Mouse (Mus musculus) T-helper 1 cell (primary cell): ENCODE data around the gene Hoxa4.

ENCODE experiments used
- in situ Hi-C: fragments of 300-600 bp; cut with MboI, MseI; formaldehyde crosslinking; loops from one replicate; pipeline ENCODE4 v1.15.1; 2025; ENCODE audit warnings: high pct_unique_total_duplicates

The Hoxa4 gene

GRCm38 (mm10) chr6:52156551-52157200, 34.9 kb downstream of the Hoxa4 start:
- in situ Hi-C loops: no loop called here

- in situ Hi-C loops: no loop called here
These were observed 36.1 kb downstream of the Hoxa4 start for GRCm38 (mm10) chr6:52155471-52155870.

GRCm38 (mm10) chr6:52154044-52154443, 37.5 kb downstream of the Hoxa4 start:
- in situ Hi-C loops: no loop called here

GRCm38 (mm10) chr6:52153270-52153669, 38.3 kb downstream of the Hoxa4 start:
- in situ Hi-C loops: no loop called here

GRCm38 (mm10) chr6:52152226-52153193, 39.0 kb downstream of the Hoxa4 start:
- in situ Hi-C loops: no loop called here

- in situ Hi-C loops: no loop called here
These were observed 40.0 kb downstream of the Hoxa4 start for GRCm38 (mm10) chr6:52151571-52151970.

- in situ Hi-C loops: no loop called here
These were observed 41.1 kb downstream of the Hoxa4 start for GRCm38 (mm10) chr6:52150401-52150966.
